Mouse (Mus musculus) limb, embryonic 14.5 days (tissue): ENCODE data around the gene Trnt1. TPM values are rescaled to one million over a fixed set of nuclear protein-coding genes. Genes with fewer than 3 reads are reported as not detected.

Experiments
- ATAC-seq: fragments of 200-750 bp; cut with Nextera tagmentation; 2 replicates; pipeline ENCODE4 v1.8.0; 2017; ENCODE audit warnings: low read depth, moderate number of reproducible peaks, moderate TSS enrichment; ENCODE audit not compliant: low FRiP score
- DNase-seq: peaks from one replicate; pipeline ENCODE4 v3.0.0-alpha.2; 2015; ENCODE audit warnings: low spot score
- H3K27ac ChIP-seq: fragments of 300-500 bp; sonication (generic); replicated peaks from 2 replicates; pipeline ENCODE4 v1.5.1; 2014; ENCODE audit warnings: low read depth, mild to moderate bottlenecking, low read length, moderate library complexity, mixed read lengths
- H3K27me3 ChIP-seq: fragments of 300-500 bp; sonication (generic); 2 replicates; pipeline ENCODE4 v1.6.1; 2014; ENCODE audit warnings: low read length, mixed read lengths; ENCODE audit not compliant: control insufficient read depth, insufficient read depth
- H3K36me3 ChIP-seq: fragments of 300-500 bp; sonication (generic); 2 replicates; pipeline ENCODE4 v1.6.1; 2014; ENCODE audit warnings: mild to moderate bottlenecking, low read length, moderate library complexity, mixed read lengths; ENCODE audit not compliant: control insufficient read depth, insufficient read depth
- H3K4me1 ChIP-seq: fragments of 300-500 bp; sonication (generic); 2 replicates; pipeline ENCODE4 v1.6.1; 2014; ENCODE audit warnings: antibody characterized with exemption, low read length, mixed read lengths; ENCODE audit not compliant: control insufficient read depth, insufficient read depth
- H3K4me2 ChIP-seq: fragments of 300-500 bp; sonication (generic); replicated peaks from 2 replicates; pipeline ENCODE4 v1.6.1; 2014; ENCODE audit warnings: low read depth, mild to moderate bottlenecking, low read length, moderate library complexity; ENCODE audit not compliant: severe bottlenecking
- H3K4me3 ChIP-seq: fragments of 300-500 bp; sonication (generic); replicated peaks from 2 replicates; pipeline ENCODE4 v1.5.1; 2014; ENCODE audit warnings: low read length
- H3K9ac ChIP-seq: fragments of 300-500 bp; sonication (generic); 2 replicates; pipeline ENCODE4 v1.6.1; 2014; ENCODE audit warnings: mild to moderate bottlenecking, low read depth, low read length, moderate library complexity; ENCODE audit not compliant: severe bottlenecking
- H3K9me3 ChIP-seq: fragments of 300-500 bp; sonication (generic); 2 replicates; pipeline ENCODE4 v1.6.1; 2016; ENCODE audit warnings: low read length; ENCODE audit not compliant: control insufficient read depth
- POLR2A ChIP-seq: fragments of 200-500 bp; IDR thresholded peaks from 2 replicates; pipeline ENCODE4 v1.8.0; 2012; ENCODE audit warnings: inconsistent platforms, mild to moderate bottlenecking, moderate library complexity, borderline replicate concordance; ENCODE audit not compliant: insufficient read depth, insufficient read length; ENCODE audit errors: extremely low read depth
- WGBS: fragments of 180-500 bp; shearing (Covaris S2); extraction: QIAGEN DNeasy Blood & Tissue Kit; methylation state at CpG from one replicate; pipeline ENCODE4 v1.1.7; 2014; 5-methylcytosine and 5-hydroxymethylcytosine counted together
- polyA plus RNA-seq, 2 experiments: library from polyadenylated mRNA; depleted of rRNA in 1 of 2; stranded (reverse) in 1 of 2; unstranded in 1 of 2; fragments of >200 nt; fragmentation: Nextera tagmentation in 1 of 2; extraction: Ambion mirVana in 1 of 2; gene quantifications; 2 replicates each; pipeline versions ENCODE4 v1.2.1 to v1.2.3; 2012 to 2014

Trnt1 gene
- polyA plus RNA-seq, 2 experiments = 34.3 to 59.9 TPM

GRCm38 (mm10) chr6:106810686-106811085, 41.8 kb downstream of the Trnt1 start:
- 90% methylated on average over 3 of the region's 3 CpGs for WGBS
- Histone ChIP-seq H3K4me1 (no peaks in the 10 kb centered on the region), H3K9me3 (no peaks in the 10 kb centered on the region), H3K27ac (no peak overlapping the region), H3K4me3 (no peak overlapping the region), H3K9ac (no peak overlapping the region), H3K36me3 (no peaks in the 10 kb centered on the region), H3K4me2 (no peak overlapping the region), H3K27me3 (no peaks in the 10 kb centered on the region)
- TF ChIP-seq POLR2A = no peak
- DNase-seq = no peak
- no peak for ATAC-seq

GRCm38 (mm10) chr6:106819246-106819645, 50.3 kb downstream of the Trnt1 start:
- Histone ChIP-seq H3K9ac (no peak overlapping the region), H3K9me3 (no peaks in the 10 kb centered on the region), H3K27me3 (no peaks in the 10 kb centered on the region), H3K36me3 (no peaks in the 10 kb centered on the region), H3K4me2 (no peak overlapping the region), H3K4me3 (no peak overlapping the region), H3K27ac (no peak overlapping the region), H3K4me1 (no peaks in the 10 kb centered on the region)
- no peak for DNase-seq
- TF ChIP-seq POLR2A = no peak
- ATAC-seq = no peak

GRCm38 (mm10) chr6:106819906-106820305, 51.0 kb downstream of the Trnt1 start:
- H3K27me3 ChIP-seq = no peaks in the 10 kb centered on the region
- WGBS = 62% methylated on average over 3 of the region's 3 CpGs
- DNase-seq = no peak

GRCm38 (mm10) chr6:106820566-106820965, 51.6 kb downstream of the Trnt1 start:
- no peak for ATAC-seq

More at GRCm38 (mm10) chr6:106819906-106820305, 51.0 kb downstream of the Trnt1 start:
- Histone ChIP-seq H3K4me1 (no peaks in the 10 kb centered on the region), H3K27ac (no peak overlapping the region), H3K9ac (no peak overlapping the region), H3K36me3 (no peaks in the 10 kb centered on the region), H3K4me3 (no peak overlapping the region), H3K9me3 (no peaks in the 10 kb centered on the region), H3K4me2 (no peak overlapping the region)
- TF ChIP-seq POLR2A = no peak
- no peak for ATAC-seq

GRCm38 (mm10) chr6:106822329-106822728, 53.4 kb downstream of the Trnt1 start:
- Histone ChIP-seq H3K9me3 (no peaks in the 10 kb centered on the region), H3K36me3 (no peaks in the 10 kb centered on the region), H3K9ac (no peak overlapping the region), H3K4me1 (no peaks in the 10 kb centered on the region), H3K27ac (no peak overlapping the region), H3K4me3 (no peak overlapping the region), H3K27me3 (no peaks in the 10 kb centered on the region), H3K4me2 (no peak overlapping the region)
- no peak for TF ChIP-seq POLR2A
- WGBS = 38% methylated on average over 1 of the region's 1 CpGs
- ATAC-seq (no peak), DNase-seq (peak; percentile 43)

More at GRCm38 (mm10) chr6:106820566-106820965, 51.6 kb downstream of the Trnt1 start:
- Histone ChIP-seq H3K9me3 (no peaks in the 10 kb centered on the region), H3K27me3 (no peaks in the 10 kb centered on the region), H3K4me1 (no peaks in the 10 kb centered on the region), H3K9ac (no peak overlapping the region), H3K4me2 (no peak overlapping the region), H3K4me3 (no peak overlapping the region), H3K27ac (no peak overlapping the region), H3K36me3 (no peaks in the 10 kb centered on the region)
- DNase-seq = no peak
- TF ChIP-seq POLR2A = no peak

Other genes starting within 250 kb of the Trnt1 start
- 0.09 and 0.10 TPM in 2 replicates for gene Il5ra, start 20.1 kb upstream of the Trnt1 start, polyA plus RNA-seq (2012; rRNA removed)
- gene Il5ra, start 20.1 kb upstream of the Trnt1 start, polyA plus RNA-seq (2014; fragmentation: Nextera tagmentation; extraction: Ambion mirVana) = 0.17 and 0.41 TPM in 2 replicates
- gene Crbn, start 31.0 kb downstream of the Trnt1 start, polyA plus RNA-seq (2012; rRNA removed) = 16.9 and 22.4 TPM in 2 replicates
- 44.3 and 46.3 TPM in 2 replicates for gene Crbn, start 31.0 kb downstream of the Trnt1 start, polyA plus RNA-seq (2014; fragmentation: Nextera tagmentation; extraction: Ambion mirVana)